Mouse (Mus musculus) effector memory CD4-positive, alpha-beta T cell, adult 7 months (primary cell): Measurements from ENCODE around the gene Shroom1. TPM values are rescaled to one million over a fixed set of nuclear protein-coding genes. Genes with fewer than 3 reads are reported as not detected.

Source experiments
- polyA plus RNA-seq: library from polyadenylated mRNA; unstranded; fragments of 100-300 nt; shearing (Covaris generic); gene quantifications from one replicate; pipeline ENCODE4 v1.2.1, GENCODE M21; 2017

The Shroom1 gene
- polyA plus RNA-seq = not detected

DNA sequence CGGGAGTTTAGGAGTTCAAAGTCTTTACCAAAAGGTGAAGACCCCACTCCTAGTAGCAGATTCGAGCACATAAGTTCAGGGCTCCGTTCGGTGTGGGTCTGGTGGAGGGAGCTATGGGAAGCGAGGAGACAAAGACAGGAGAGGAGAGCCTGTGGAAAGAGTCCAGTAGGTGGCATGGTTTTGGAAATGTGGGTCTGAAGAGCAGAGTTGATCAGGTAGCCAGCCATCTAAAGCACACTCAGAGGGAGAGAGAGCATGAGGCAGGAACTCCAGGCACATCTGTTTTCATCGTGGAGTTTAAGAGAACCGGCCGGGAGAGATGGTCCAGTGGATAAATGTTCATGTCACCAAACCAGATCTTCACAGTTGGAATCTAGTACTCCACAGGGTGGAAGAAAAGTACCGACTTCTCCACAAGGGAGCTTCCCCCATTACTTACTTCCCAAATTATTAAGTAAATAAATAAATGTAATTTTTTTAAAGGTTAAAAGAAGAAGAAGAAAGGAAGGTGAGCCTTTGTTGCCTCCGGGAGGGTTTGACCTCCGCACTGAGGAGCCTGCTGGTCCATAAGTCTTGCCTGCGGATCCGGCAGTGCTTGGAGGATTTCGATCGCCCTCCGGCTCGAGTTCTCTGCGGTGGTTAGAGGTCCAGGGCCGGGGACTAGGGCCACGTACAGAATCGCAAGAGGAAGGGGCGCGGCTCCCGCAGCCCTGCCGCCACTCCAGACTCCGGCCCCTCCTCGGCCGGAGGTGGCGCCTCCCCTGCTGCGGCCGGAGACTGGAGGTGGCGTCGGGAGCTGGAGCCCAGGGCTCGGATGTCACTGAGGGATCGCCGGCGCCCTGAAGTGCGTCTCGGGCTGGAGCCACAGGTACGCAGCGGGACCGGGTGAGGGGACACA lies at the start of gene Shroom1, which contains the start of gene Gm10447:
Shroom1 (plus strand) TSS at position 732 of the 898 bp plus-strand sequence.
Gm10447 (minus strand) TSS at position 637 of the 898 bp plus-strand sequence.

DNA sequence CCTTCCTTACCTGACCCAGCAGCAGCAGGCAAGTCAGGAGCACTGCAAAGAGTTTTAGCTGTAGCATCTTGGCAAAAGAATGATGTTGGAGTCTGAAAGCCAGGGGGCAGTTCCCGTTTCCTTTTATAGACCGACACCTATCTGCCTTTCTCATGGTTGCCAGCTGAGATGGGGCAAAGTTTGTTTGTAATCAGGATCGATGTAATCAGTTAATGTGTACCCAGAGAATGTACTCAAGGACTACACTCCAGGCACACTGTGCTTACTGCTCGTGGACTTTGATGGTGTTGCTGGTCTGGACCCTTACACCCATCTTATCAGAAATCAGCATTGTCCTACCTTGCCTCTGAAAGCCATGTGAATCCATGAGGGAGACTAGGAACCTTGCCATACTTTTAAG lies 34.0 kb upstream of the Shroom1 start, which contains the start of gene Leap2:
Leap2 (minus strand) TSS at position 135 of the 400 bp plus-strand sequence.

DNA sequence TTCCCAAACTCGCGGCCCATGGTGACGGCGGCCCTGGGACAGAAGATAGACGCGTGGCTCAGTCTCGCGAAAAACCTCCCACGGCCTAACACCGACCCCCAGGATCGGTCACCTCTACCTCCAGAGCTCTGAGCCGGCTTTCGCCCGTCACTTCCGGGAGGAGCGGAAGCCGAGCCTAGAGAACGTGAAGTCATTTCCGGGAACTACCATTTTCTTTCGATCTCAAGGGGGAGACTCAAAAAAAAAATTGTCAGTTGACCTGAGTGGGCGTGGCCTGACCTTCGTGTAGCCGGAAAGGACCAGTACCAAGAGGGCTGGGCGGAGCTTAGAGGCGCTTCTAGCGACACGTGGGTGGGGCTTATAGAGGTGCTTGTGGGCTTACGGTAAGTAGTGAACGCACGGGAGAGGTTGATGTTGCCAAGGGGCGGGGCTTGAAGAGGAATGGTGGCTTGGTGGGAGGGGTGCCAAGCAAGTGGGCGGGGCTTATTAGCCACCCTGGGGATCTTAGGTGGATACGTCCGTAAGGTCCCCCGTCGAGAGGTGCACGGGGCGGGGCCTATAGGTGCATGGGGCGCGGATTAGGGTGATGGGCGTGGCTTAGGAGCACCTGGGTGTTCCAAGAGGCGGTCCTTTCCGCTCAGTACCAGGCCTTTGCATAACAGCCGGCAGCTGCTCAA lies 26.2 kb upstream of the Shroom1 start, which contains the start of the genes Uqcrq and Gdf9:
Uqcrq (minus strand) TSS at position 162 of the 677 bp plus-strand sequence.
Gdf9 (plus strand) TSS at position 354 of the 677 bp plus-strand sequence.

DNA sequence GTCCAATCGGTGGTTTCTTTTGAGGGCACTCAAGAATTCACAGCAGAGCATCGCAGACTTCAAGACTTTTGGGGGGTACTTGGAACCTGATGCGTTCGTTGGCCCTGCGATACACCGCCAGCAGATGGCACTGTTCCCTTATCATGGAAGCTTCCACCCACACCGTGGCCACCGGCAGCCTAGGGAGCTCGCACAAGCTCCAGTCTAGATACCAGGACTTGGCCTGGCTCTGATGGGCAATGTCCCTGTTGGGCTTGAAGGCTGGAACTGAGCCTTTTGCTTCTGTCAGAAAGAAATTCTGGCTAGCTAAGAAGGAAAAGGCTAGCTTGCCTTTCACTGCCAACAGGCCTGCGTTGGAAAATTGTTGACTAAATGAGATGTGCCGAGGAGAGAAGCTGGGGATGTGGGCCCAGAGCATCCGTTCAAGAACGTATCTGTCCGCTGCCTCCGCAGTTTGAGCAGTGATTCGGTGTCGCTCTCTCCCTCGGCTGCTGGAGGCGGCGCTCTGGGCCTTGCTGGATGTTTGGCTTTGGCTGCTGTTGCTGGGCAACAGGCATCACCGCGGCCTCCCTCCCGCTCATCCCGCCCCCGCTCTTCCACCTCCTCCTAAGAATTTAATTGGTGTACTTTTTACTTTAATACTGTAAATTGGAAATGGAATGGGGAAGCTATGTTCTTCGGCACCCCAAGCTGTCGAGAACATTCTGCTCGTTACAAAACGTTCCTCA lies 13.1 kb downstream of the Shroom1 start, which contains the start of gene Gm9837:
Gm9837 (minus strand) TSS at position 512 of the 728 bp plus-strand sequence.

DNA sequence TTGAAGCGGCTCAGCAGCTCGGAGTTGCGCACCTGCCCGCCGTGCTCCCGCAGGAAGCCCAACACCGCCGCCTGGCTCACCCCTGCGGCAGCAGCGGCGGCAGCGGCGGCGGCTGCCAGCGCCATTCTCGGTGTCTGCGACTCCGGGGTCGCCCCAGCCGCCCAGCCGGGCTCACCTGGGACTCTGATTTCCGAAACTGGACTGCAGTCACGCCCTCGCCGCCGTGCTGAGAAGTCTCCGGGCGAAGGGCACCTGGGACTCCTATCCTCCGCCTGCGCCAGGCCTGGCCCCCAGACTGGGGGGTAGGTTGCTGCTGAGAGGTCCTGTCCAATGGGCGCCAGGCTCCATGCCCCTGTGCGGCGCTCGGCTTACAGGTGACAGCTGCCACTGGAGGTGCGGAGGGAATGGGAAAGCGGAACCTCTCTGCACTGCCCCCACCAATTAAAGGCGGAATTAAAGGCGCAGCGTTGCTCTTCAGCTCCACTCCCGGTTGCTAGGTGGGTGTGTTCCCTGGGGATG lies 22.8 kb downstream of the Shroom1 start, which contains the start of the genes Gm9945 and Sowaha:
Gm9945 (plus strand) TSS at position 384 of the 519 bp plus-strand sequence.
Sowaha (minus strand) TSS at position 492 of the 519 bp plus-strand sequence.

Other genes starting within 250 kb of the Shroom1 start
- gene Hspa4, start 156.7 kb upstream of the Shroom1 start, polyA plus RNA-seq = 144 TPM
- 27.1 TPM for gene Zcchc10, start 132.5 kb upstream of the Shroom1 start, polyA plus RNA-seq
- gene Aff4, start 106.4 kb upstream of the Shroom1 start, polyA plus RNA-seq = 356 TPM
- not detected for gene Leap2, start 34.0 kb upstream of the Shroom1 start, polyA plus RNA-seq
- gene Uqcrq, start 26.4 kb upstream of the Shroom1 start, polyA plus RNA-seq = 209 TPM
- gene Gdf9, start 26.2 kb upstream of the Shroom1 start, polyA plus RNA-seq = 0.34 TPM
- 0.16 TPM for gene Gm10447, start 95 bp upstream of the Shroom1 start, polyA plus RNA-seq
- not detected for gene Gm9837, start 13.3 kb downstream of the Shroom1 start, polyA plus RNA-seq
- gene Gm9945, start 23.0 kb downstream of the Shroom1 start, polyA plus RNA-seq = not detected
- not detected for gene Sowaha, start 23.1 kb downstream of the Shroom1 start, polyA plus RNA-seq
- gene Sept8, start 62.1 kb downstream of the Shroom1 start, polyA plus RNA-seq = 1.9 TPM
- gene Kif3a, start 110.2 kb downstream of the Shroom1 start, polyA plus RNA-seq = 6.9 TPM
- not detected for gene Il4, start 161.5 kb downstream of the Shroom1 start, polyA plus RNA-seq
- gene Il13, start 177.5 kb downstream of the Shroom1 start, polyA plus RNA-seq = not detected